Mouse (Mus musculus) heart, postnatal 0 days (tissue): Measurements from ENCODE around the gene Aebp1. TPM values are rescaled to one million over a fixed set of nuclear protein-coding genes. Genes with fewer than 3 reads are reported as not detected.

Experiments
- ATAC-seq: fragments of 200-750 bp; cut with Nextera tagmentation; 2 replicates; pipeline ENCODE4 v1.8.0; 2017; ENCODE audit warnings: low read depth, moderate number of reproducible peaks, moderate library complexity; ENCODE audit not compliant: insufficient read depth
- DNase-seq: peaks from one replicate; pipeline ENCODE4 v3.0.0-alpha.2; 2016; ENCODE audit warnings: low spot score
- H3K27ac ChIP-seq: fragments of 300-500 bp; sonication (generic); 2 replicates; pipeline ENCODE4 v1.5.1; 2014; ENCODE audit warnings: low read depth, mild to moderate bottlenecking
- H3K27me3 ChIP-seq: fragments of 300-500 bp; sonication (generic); 2 replicates; pipeline ENCODE4 v1.6.1; 2014; ENCODE audit warnings: low read length, mixed read lengths; ENCODE audit not compliant: control insufficient read depth, insufficient read depth
- H3K36me3 ChIP-seq: fragments of 300-500 bp; sonication (generic); replicated peaks from 2 replicates; pipeline ENCODE4 v1.6.1; 2014; ENCODE audit warnings: low read length, mixed read lengths; ENCODE audit not compliant: control insufficient read depth, insufficient read depth
- H3K4me1 ChIP-seq: fragments of 300-500 bp; sonication (generic); 2 replicates; pipeline ENCODE4 v1.6.1; 2014; ENCODE audit warnings: antibody characterized with exemption; ENCODE audit not compliant: control insufficient read depth, insufficient read depth
- H3K4me2 ChIP-seq: fragments of 300-500 bp; sonication (generic); 2 replicates; pipeline ENCODE4 v1.6.1; 2014; ENCODE audit warnings: low read depth, mild to moderate bottlenecking, low read length, moderate library complexity
- H3K4me3 ChIP-seq: fragments of 300-500 bp; sonication (generic); 2 replicates; pipeline ENCODE4 v1.5.1; 2014; ENCODE audit warnings: low read depth, low read length
- H3K9ac ChIP-seq: fragments of 300-500 bp; sonication (generic); replicated peaks from 2 replicates; pipeline ENCODE4 v1.6.1; 2014; ENCODE audit warnings: low read depth, low read length, mixed read lengths
- H3K9me3 ChIP-seq: fragments of 300-500 bp; sonication (generic); replicated peaks from 2 replicates; pipeline ENCODE4 v1.6.1; 2016; ENCODE audit warnings: low read length; ENCODE audit not compliant: control insufficient read depth
- CTCF ChIP-seq: IDR thresholded peaks from 2 replicates; pipeline ENCODE4 v1.5.1; 2016; ENCODE audit warnings: antibody characterized with exemption, control low read depth, low read depth
- EP300 ChIP-seq: IDR thresholded peaks from 2 replicates; pipeline ENCODE4 v1.6.1; 2016; ENCODE audit warnings: antibody characterized with exemption, low read depth
- WGBS: fragments of 180-500 bp; shearing (Covaris S2); extraction: QIAGEN DNeasy Blood & Tissue Kit; methylation state at CpG from one replicate; pipeline ENCODE4 v1.1.7; 2014; 5-methylcytosine and 5-hydroxymethylcytosine counted together
- polyA plus RNA-seq: library from polyadenylated mRNA; unstranded; fragments of >200 nt; fragmentation: Nextera tagmentation; extraction: Ambion mirVana; gene quantifications from 2 replicates; pipeline ENCODE4 v1.2.1, GENCODE M21; 2015
- total RNA-seq: library from RNA; depleted of rRNA; stranded (reverse); fragments of >200 nt; gene quantifications from 2 replicates; pipeline ENCODE4 v1.2.3, GENCODE M21; 2014; ENCODE audit warnings: low replicate concordance

The Aebp1 gene
- total and polyA plus RNA-seq, 2 experiments from 2014 or later = 14.2 to 17.5 TPM

DNA sequence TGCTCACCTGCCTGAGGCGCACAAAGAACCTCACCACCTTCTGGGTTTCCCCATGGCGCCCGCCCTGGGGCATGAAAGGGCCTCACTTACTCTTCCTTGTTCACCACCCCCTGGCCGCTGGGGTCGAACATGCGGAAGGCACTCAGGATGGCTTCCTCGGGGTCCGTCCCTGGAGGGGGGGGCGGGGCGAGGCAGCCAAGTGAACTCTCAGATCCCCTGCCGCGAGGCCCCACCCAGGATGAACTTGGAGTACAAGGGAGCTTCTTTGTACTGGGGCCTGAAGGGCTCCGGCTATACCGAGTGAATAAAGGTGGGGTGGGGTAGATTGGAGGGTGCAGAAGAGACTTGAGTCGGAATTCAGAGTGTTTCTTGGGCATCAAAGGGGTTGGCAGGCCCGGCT, 35.5 kb downstream of the Aebp1 start:
- peak overlapping the region; percentile 28; the same call in 1 of the 2 replicates for H3K4me3 ChIP-seq
- H3K27me3 ChIP-seq = 0 out of 2 replicates have a peak, but pooled peaks cover 1% of the 10 kb centered on the region
- H3K4me2 ChIP-seq = peak overlapping the region; percentile 47
- 16% methylated on average over 16 of the region's 16 CpGs for whole genome bisulfite sequencing
- peak overlapping the region; percentile 33; the same call in 1 of the 2 replicates for H3K9ac ChIP-seq
- H3K4me1 ChIP-seq = peaks cover 26% of the 10 kb centered on the region
- TF ChIP-seq EP300 (no peak), CTCF (no peak)
- H3K36me3 ChIP-seq = no peaks in the 10 kb centered on the region
- H3K9me3 ChIP-seq = no peaks in the 10 kb centered on the region
- ATAC-seq = no peak
- DNase-seq = no peak
- H3K27ac ChIP-seq = peak overlapping the region; percentile 49

DNA sequence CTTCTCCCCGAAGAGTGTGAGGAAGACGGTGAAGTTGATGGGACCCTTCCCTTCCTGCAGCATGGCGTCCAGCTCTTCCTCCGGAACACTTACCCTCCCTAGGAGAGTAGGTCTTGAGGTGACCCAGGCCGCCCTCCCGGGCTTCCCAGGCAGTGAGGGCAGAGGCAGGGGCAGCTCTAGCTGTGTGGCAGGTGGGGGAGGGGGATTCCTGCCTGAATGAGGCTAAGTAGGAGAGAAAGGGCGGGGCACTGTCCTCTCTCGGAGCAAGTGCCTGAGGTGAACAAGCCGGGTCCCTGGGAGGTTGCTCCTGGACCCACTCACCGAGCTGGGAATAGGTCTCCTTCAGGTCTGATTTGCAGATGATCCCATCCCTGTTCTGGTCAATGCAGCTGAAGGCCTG, 36.1 kb downstream of the Aebp1 start:
- Histone ChIP-seq H3K27me3 (0 out of 2 replicates have a peak, but pooled peaks cover 7% of the 10 kb centered on the region), H3K9me3 (no peaks in the 10 kb centered on the region), H3K27ac (peak overlapping the region; percentile 49), H3K36me3 (no peaks in the 10 kb centered on the region), H3K4me1 (peaks cover 20% of the 10 kb centered on the region), H3K9ac (peak overlapping the region; percentile 33; the same call in 1 of the 2 replicates), H3K4me3 (peak overlapping the region; percentile 28), H3K4me2 (peak overlapping the region; percentile 47)
- ATAC-seq = peak; percentile 29
- TF ChIP-seq EP300 = no peak
- no peak for TF ChIP-seq CTCF
- DNase-seq = no peak
- 18% methylated on average over 10 of the region's 10 CpGs for WGBS

DNA sequence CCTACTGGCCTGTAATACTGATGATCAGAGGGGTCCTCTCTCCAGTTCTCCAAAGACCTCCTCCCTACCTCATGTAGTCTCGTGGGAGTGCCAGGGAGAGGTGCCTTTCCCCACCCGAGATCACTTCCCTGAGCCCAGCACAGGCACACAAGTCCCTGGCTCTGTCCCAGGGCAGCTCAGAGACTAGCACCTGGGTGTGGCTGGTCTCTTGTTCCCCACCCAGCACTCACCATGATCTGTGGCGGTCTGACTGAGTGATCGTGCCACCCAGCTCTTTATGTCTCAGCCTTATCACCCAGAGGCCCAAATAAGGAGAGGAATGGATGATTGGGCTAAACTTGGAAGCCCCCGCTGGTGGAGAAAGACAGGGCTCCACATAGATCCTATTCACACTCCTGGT, 36.8 kb downstream of the Aebp1 start, which contains the start of gene Myl7:
Gene Myl7, minus strand, starts transcription at position 252 of the 400 bp plus-strand sequence.
- Histone ChIP-seq H3K36me3 (no peaks in the 10 kb centered on the region), H3K4me3 (peak within 1 kb of the TSS; percentile 28), H3K27ac (peak within 1 kb of the TSS; percentile 49), H3K4me2 (peak within 1 kb of the TSS; percentile 47), H3K27me3 (0 out of 2 replicates have a peak, but pooled peaks cover 7% of the 10 kb centered on the region), H3K4me1 (peaks cover 13% of the 10 kb centered on the region), H3K9me3 (no peaks in the 10 kb centered on the region), H3K9ac (peak within 1 kb of the TSS; percentile 33; the same call in 1 of the 2 replicates)
- no peak; the same call in 1 of the 2 replicates for ATAC-seq
- no peak for DNase-seq
- TF ChIP-seq CTCF = no peak
- WGBS = 28% methylated on average over 5 of the region's 5 CpGs

DNA sequence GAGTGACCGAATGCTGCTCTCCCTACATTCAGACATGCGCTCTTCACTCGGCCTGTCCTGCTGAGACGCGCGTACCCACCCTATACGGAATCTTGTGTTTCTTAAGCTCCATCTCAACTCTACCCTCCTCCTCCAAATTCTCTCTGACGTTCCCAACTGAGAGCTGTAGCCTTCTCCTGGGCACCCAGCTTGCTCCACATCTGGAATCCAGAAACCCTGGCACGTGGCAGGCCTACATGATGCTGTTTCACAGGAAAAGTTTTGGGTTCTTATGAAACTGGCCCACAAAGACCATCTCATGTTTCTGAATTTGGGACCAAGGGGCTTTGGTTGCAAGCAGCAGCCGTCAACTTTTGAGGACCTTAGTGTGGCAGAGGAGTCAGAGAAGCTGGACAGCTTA, 37.5 kb downstream of the Aebp1 start:
- no peaks in the 10 kb centered on the region for H3K36me3 ChIP-seq
- no peak overlapping the region for H3K27ac ChIP-seq
- H3K9ac ChIP-seq = no peak overlapping the region
- TF ChIP-seq EP300 = no peak
- no peak for TF ChIP-seq CTCF
- H3K9me3 ChIP-seq = no peaks in the 10 kb centered on the region
- DNase-seq (no peak), ATAC-seq (no peak)
- H3K4me3 ChIP-seq = no peak overlapping the region
- 91% methylated on average over 10 of the region's 10 CpGs for WGBS
- H3K27me3 ChIP-seq = 0 out of 2 replicates have a peak, but pooled peaks cover 7% of the 10 kb centered on the region
- no peak overlapping the region for H3K4me2 ChIP-seq
- peaks cover 13% of the 10 kb centered on the region for H3K4me1 ChIP-seq

DNA sequence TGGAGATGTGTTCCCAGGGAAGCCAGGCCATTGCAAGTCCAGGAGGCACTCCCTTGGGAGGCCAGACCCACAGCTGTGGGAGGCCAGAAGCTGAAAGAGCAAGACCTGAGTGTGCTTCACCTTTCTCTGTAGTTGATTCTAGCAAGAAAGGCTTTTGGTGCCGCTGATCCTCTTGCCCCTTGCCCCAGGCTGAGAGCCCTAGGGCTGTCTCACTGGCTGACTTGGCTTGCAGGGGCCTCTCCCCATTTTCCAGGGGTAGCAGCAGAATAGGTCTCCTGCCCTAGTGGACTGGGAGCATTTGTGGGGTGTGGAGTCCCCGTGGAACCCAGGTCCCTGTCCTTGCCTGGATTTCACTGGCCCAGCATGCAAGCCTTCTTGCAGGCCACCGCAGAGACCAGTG, 39.6 kb downstream of the Aebp1 start:
- Histone ChIP-seq H3K9ac (no peak overlapping the region), H3K4me1 (peaks cover 13% of the 10 kb centered on the region)
- ATAC-seq = no peak

DNA sequence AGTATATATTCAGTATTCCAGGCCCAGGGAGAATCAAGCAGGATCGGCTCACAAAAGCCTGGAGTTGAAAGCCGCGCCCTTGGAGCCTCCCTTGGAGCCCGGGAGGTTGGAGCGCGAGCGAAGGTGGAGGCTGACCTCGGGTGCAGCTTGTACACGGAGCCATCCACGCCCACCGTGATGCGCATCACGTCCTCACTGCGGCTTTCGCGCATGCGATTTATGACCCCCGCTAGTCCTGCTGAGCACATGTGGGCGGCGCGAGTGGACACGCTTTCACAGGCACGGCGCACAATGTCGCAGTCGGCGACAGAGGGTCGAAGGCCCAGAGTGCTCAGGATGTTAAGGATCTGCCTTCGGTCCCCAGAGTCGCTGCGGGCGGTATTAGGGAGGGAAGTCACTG, 40.2 kb downstream of the Aebp1 start:
- no peak overlapping the region for H3K9ac ChIP-seq
- H3K27ac ChIP-seq = no peak overlapping the region
- ATAC-seq (peak; percentile 62), DNase-seq (no peak)
- WGBS = 6% methylated on average over 32 of the region's 32 CpGs
- TF ChIP-seq CTCF (no peak), EP300 (no peak)
- peak overlapping the region; percentile 50 for H3K4me2 ChIP-seq
- H3K4me1 ChIP-seq = peaks cover 12% of the 10 kb centered on the region
- no peaks in the 10 kb centered on the region for H3K9me3 ChIP-seq
- 0 out of 2 replicates have a peak, but pooled peaks cover 7% of the 10 kb centered on the region for H3K27me3 ChIP-seq
- no peaks in the 10 kb centered on the region for H3K36me3 ChIP-seq
- peak overlapping the region; percentile 18 for H3K4me3 ChIP-seq

More for the DNA sequence above, 39.6 kb downstream of the Aebp1 start:
- Histone ChIP-seq H3K4me2 (peak overlapping the region; percentile 50), H3K4me3 (no peak overlapping the region), H3K9me3 (no peaks in the 10 kb centered on the region), H3K36me3 (no peaks in the 10 kb centered on the region), H3K27me3 (0 out of 2 replicates have a peak, but pooled peaks cover 7% of the 10 kb centered on the region), H3K27ac (no peak overlapping the region)
- no peak for TF ChIP-seq CTCF
- TF ChIP-seq EP300 = no peak
- no peak for DNase-seq
- 35% methylated on average over 3 of the region's 3 CpGs for WGBS
